Mouse (Mus musculus): ENCODE results near the gene Mybpc3.
A peak's percentile ranks its signal among the peaks of the same experiment; 100 is the strongest.
"Not testable (repeated sequence)": the region's sequence is repeated elsewhere in the genome, so short reads cannot be mapped to it uniquely, and the experiment has no call there.

Gene Mybpc3

GRCm38 (mm10) chr2:91087453-91087852 lies 30.5 kb upstream of the Mybpc3 start:
- no peak for DNase-seq (ENCODE audit: low spot score in 2 of 2)

- DNase-seq (ENCODE audit: low spot score in 2 of 2), result no peak
Observed at GRCm38 (mm10) chr2:91088987-91089386, 29.0 kb upstream of the Mybpc3 start.

DNA sequence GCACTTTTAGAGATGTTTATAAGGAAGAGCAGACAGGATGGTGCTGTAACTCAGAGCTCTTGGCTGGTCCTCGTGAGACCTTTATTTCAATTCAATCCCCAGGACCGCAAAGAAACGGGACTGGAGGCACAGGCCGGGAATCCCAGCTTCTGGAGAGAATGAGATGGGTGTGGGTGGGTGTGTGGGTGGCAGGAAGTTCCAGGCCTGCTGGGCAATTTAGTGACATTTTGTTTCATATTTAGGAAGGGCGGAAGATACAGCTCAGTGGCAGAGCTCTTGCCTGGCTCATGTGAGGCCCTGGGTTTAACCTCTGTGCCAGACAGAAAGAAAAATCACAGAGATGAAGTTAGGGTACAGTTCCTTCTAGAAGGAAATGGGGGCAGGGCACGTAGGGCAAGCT lies 27.7 kb upstream of the Mybpc3 start:
- DNase-seq (ENCODE audit: low spot score in 2 of 2), result no peak

GRCm38 (mm10) chr2:91090827-91091226 lies 27.1 kb upstream of the Mybpc3 start:
- DNase-seq (ENCODE audit: low spot score in 2 of 2), result no peak

DNA sequence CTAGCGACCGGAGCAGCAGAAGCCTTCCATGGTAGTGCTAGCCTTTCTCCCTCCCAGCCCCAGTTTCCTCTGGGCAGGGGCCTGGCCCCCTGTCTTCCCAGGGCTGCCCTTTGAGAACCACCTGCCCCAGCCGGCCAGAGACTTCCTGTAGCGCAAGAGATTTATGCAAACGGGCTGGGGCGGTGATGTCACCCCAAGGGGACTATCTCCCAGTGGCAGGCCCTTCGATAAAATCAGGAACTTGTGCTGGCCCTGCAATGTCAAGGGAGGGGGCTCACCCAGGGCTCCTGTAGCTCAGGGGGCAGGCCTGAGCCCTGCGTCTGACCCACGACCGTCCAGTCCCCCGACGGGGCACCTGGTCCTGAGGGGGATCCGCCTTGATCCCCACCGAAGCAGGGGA lies 21.4 kb upstream of the Mybpc3 start:
- peak; percentile 47 to 62 for DNase-seq (ENCODE audit: low spot score in 2 of 2)

GRCm38 (mm10) chr2:91097015-91097414 lies 20.9 kb upstream of the Mybpc3 start:
- DNase-seq (ENCODE audit: low spot score in 2 of 2), result no peak

DNA sequence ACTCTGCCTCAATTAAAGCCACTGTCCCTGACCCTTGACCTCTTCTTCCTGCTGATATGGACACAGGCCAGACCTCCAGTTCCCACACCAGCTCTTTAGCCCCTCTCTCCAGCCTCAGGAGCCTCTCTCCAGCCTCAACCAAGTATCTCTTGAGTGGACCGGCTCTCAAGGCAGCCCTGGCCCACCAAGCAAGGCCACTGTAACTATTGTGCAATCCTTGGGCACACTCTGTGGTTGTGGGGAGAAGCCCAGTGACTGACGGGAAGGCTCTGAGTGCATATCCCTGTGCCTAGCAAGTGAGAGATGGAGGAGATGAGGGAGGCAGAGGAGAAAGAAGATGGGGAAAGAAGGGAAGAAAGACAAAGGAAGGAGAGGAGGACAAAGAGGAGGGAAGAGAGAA lies 19.8 kb upstream of the Mybpc3 start:
- DNase-seq (ENCODE audit: low spot score in 2 of 2), result no peak

DNA sequence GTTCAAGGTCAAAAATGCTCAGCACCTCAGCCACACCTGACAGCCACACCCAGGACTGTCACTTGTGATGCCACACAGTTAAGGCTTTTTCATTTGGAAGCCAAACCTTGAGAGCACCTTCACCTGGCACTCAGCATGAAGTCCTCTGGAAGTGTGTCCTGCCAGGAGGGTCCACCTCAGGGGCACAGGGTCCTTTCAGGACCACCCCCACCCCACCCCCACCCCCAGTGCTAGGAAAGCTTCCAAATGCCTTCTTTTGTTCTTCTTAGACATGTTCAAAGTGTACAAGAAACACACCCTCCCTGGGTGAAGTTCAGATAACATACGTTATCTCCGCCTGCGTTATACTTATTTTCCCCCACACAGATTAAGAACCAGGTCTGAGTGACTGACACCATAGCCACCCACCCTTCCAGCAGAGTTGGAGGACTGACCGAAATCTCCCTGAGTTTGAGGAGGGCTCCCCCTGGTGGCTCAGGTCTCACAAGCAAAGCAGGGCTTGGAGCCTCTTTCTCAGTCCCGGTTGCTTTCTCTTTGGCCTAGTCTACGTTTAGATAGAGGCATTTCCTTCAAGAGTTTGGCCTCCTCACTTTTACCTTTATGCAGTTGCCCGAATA lies 16.7 kb upstream of the Mybpc3 start:
- peak; percentile 79 to 87 for DNase-seq (ENCODE audit: low spot score in 2 of 2)

DNA sequence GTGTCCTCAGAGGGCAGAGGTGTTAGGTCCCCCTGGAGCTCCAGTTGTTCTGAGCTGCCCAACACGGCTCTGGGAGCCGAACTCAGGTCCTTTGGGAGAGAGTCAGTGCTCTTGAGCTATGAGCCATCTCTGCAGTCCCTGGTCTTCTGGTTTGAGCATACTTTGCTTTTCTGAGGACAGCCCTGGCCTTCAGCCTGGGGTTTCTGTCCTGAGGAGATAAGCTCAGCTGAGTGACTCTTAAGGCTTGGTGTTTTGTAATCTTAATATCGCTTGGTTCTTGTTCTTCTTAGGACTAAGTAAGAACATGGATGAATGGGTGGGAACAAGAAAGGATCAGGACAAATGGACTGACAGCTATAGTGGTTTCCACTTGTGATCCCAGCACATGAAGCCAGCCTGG lies 9.8 kb upstream of the Mybpc3 start:
- no peak for DNase-seq (ENCODE audit: low spot score in 2 of 2)

GRCm38 (mm10) chr2:91109241-91109640 lies 8.7 kb upstream of the Mybpc3 start:
- DNase-seq (ENCODE audit: low spot score in 2 of 2), result no peak

- no peak for DNase-seq (ENCODE audit: low spot score in 2 of 2)
Observed at GRCm38 (mm10) chr2:91109807-91110385, 8.0 kb upstream of the Mybpc3 start.

DNA sequence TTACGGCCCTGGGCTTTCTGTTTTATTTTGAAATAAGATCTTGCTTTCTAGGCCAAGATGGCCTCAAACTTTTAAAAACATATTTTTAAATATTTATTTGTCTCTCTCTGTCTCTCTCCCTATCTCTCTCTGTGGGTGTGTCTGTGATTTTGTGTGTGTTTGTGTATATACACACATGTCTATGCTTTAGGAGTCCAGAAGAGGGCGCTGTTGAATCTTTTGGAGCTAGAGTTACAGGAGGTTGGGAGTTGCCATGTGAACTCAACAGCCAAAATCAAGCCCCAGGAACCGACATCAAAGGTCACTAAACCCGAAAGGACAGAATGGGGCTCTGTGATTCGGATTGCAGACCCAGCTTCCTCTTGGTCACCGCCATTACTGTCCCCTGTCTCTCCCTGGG lies 7.5 kb upstream of the Mybpc3 start:
- DNase-seq (ENCODE audit: low spot score in 2 of 2), result no peak

DNA sequence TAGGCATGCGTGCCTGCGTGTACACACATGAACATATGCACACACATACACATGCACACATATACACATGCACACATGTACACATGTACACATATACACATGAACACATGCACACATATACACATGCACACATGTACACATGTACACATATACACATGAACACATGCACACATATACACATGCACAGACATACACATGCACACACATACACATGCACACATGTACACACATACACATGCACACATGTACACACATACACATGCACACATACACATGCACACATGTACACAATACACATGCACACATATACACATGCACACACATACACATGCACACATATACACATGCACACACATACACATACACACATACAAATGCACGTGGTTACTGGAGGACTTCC lies 6.1 kb upstream of the Mybpc3 start:
- DNase-seq (ENCODE audit: low spot score in 2 of 2), result not testable (repeated sequence)

DNA sequence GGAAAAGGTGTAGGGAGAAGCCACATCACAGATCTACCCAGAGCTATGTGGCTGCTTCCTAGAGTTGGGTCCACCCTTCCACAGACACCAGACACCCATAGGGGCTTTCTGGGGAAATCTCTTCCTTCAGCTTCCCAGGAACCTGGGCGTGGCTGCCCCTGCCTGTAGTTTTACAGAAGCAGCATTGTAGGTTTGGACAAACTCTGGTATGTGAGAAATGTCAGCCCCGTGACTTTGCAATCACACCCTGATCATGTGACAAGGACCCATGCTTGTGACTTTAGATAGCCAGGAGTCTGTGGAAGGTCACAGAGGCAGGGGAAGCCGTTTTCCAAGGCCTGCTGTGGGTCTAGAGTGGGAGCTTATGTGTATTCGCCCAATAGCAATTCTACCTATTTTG lies 5.5 kb upstream of the Mybpc3 start:
- no peak for DNase-seq (ENCODE audit: low spot score in 2 of 2)

GRCm38 (mm10) chr2:91113334-91113733 lies 4.6 kb upstream of the Mybpc3 start:
- no peak for DNase-seq (ENCODE audit: low spot score in 2 of 2)

DNA sequence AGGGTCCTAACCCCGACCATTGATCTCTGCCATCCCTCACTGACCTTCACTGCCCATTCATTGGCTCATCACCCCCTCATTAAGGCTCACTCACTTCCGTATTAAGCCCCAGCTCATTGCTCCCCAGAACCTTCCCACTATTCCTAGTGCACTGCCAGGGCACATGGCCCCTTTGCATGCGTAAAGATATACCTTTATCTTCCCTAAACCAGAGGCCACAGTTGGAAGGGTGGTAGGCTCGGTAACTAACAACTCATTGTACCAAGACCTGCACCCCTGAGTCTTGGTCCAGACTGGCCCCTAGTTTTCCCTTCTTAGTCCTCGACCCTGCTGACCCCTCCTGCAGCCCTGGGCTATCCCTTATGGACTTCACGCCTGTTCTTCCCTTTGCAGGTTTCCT lies 4.1 kb upstream of the Mybpc3 start:
- DNase-seq (ENCODE audit: low spot score in 2 of 2), result no peak

DNA sequence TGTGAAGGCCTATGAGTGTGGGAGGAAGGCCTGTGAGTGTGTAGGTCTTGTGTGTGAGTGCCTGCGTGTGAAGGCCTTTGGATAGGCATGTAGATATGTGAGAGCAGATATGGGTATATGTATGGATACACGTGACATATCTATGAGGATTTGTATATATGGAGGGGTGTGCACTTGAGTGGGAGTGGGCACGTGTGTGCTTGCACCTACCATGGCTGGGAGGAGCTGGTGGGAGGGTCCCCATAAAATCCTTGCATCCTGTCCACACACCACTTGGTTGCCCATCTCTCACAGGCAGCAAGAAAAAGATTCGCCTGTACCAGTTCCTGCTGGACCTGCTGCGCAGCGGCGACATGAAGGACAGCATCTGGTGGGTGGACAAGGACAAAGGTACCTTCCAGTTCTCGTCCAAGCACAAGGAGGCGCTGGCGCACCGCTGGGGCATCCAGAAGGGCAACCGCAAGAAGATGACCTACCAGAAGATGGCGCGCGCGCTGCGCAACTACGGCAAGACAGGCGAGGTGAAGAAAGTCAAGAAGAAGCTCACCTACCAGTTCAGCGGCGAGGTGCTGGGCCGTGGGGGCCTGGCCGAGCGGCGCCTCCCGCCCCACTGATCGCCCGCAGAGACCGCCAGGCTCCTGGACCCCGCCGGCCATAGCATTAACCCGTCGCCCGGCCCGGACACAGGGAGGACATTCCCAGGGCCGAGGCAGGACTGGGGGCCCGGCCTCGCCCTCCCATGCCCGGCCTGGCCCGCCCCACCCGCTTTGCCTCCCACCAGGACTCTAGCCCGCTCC lies 3.0 kb upstream of the Mybpc3 start:
- peak; percentile 41 to 58 for DNase-seq (ENCODE audit: low spot score in 2 of 2)

DNA sequence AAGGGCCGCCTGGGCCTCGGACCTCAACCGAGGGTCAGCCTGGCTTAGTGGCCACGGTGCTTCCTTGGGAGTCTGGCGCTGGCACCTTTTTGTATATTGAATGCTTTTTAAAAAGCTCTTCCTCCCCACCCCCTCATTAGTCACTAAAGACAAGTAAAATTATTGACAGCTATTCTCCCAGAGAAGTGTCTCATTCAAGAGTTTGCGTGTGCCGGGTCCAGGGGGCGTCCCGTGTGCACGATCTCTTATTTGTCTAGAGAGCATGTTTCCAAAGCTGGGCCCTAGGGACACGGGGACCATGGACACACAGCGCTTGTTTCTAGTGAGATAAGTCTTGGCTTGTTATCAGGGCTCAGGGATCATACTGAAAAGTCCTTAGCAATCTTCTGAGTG lies 2.4 kb upstream of the Mybpc3 start:
- DNase-seq (ENCODE audit: low spot score in 2 of 2), result no peak

- DNase-seq (ENCODE audit: low spot score in 2 of 2), result no peak
Observed at GRCm38 (mm10) chr2:91116842-91117241, 1.1 kb upstream of the Mybpc3 start.

GRCm38 (mm10) chr2:91118647-91119046 lies 703 bp downstream of the Mybpc3 start:
- no peak for DNase-seq (ENCODE audit: low spot score in 2 of 2)

GRCm38 (mm10) chr2:91119061-91119460 lies 1.1 kb downstream of the Mybpc3 start:
- no peak for DNase-seq (ENCODE audit: low spot score in 2 of 2)

DNA sequence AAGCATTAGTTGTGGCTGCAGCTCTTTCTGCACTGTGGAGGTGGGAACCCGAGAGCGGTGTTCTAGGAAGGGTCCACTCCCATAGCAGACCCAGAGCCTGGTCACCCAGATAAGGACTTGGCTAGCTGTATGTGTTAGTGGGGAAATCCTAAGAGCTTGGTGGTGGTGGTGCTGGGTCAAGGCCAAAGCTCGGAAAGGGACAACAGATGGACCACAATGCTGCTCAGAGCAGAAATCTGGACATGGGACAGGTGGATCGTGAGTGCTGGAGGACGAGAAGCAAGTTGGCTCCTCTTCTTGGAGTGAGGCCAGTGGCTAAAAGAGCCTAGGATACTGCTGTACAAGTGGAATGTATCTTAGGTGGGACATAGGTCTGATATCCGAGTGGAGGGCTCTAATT lies 1.6 kb downstream of the Mybpc3 start:
- no peak for DNase-seq (ENCODE audit: low spot score in 2 of 2)

DNA sequence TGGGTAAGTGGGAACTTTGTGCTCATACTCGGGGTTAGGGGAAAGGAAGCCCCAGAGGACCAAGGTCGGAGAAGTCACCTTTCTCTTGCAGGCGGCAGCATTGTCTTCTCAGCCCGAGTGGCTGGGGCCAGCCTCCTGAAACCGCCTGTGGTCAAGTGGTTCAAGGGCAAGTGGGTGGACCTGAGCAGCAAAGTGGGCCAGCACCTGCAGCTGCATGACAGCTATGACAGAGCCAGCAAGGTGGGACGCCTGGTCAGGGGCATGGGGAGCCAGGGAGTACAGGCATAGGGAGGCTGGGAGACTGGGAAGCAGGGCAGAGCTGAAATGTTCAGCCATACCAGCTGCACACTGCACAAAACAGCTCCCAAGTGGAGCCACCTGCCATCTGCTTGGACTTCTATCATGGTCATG lies 2.3 kb downstream of the Mybpc3 start:
- DNase-seq (ENCODE audit: low spot score in 2 of 2), result no peak
